Mouse (Mus musculus) neural tube, embryonic 11.5 days (tissue): Measurements from ENCODE around the gene Aasdh. TPM values are rescaled to one million over a fixed set of nuclear protein-coding genes. Genes with fewer than 3 reads are reported as not detected.

Source experiments
- ATAC-seq: fragments of 200-750 bp; cut with Nextera tagmentation; 2 replicates; pipeline ENCODE4 v1.8.0; 2017; ENCODE audit warnings: moderate number of reproducible peaks, mild to moderate bottlenecking, moderate TSS enrichment, moderate library complexity; ENCODE audit not compliant: insufficient read depth, low FRiP score, low TSS enrichment
- DNase-seq: peaks from one replicate; pipeline ENCODE4 v3.0.0-alpha.2; 2015; ENCODE audit warnings: low spot score
- H3K27ac ChIP-seq: fragments of 300-500 bp; sonication (generic); 2 replicates; pipeline ENCODE4 v1.5.1; 2014; ENCODE audit warnings: low read depth, mild to moderate bottlenecking, low read length
- H3K27me3 ChIP-seq: fragments of 300-500 bp; sonication (generic); 2 replicates; pipeline ENCODE4 v1.6.1; 2014; ENCODE audit warnings: mild to moderate bottlenecking, low read length, mixed read lengths; ENCODE audit not compliant: control insufficient read depth, insufficient read depth
- H3K36me3 ChIP-seq: fragments of 300-500 bp; sonication (generic); 2 replicates; pipeline ENCODE4 v1.6.1; 2014; ENCODE audit warnings: mild to moderate bottlenecking, low read length, moderate library complexity, mixed read lengths; ENCODE audit not compliant: control insufficient read depth, insufficient read depth
- H3K4me1 ChIP-seq: fragments of 300-500 bp; sonication (generic); 2 replicates; pipeline ENCODE4 v1.6.1; 2014; ENCODE audit warnings: low read length, mixed read lengths; ENCODE audit not compliant: control insufficient read depth, insufficient read depth
- H3K4me2 ChIP-seq: fragments of 300-500 bp; sonication (generic); 2 replicates; pipeline ENCODE4 v1.6.1; 2014; ENCODE audit warnings: low read depth, mild to moderate bottlenecking, moderate library complexity
- H3K4me3 ChIP-seq: fragments of 300-500 bp; sonication (generic); 2 replicates; pipeline ENCODE4 v1.5.1; 2014; ENCODE audit warnings: low read depth, low read length
- H3K9ac ChIP-seq: fragments of 300-500 bp; sonication (generic); 2 replicates; pipeline ENCODE4 v1.6.1; 2014; ENCODE audit warnings: mild to moderate bottlenecking, low read length
- H3K9me3 ChIP-seq: fragments of 300-500 bp; sonication (generic); 2 replicates; pipeline ENCODE4 v1.6.1; 2016; ENCODE audit warnings: low read length; ENCODE audit not compliant: control insufficient read depth
- WGBS: fragments of 180-500 bp; shearing (Covaris S2); extraction: QIAGEN DNeasy Blood & Tissue Kit; methylation state at CpG from one replicate; pipeline ENCODE4 v1.1.7; 2014; 5-methylcytosine and 5-hydroxymethylcytosine counted together
- polyA plus RNA-seq: library from polyadenylated mRNA; unstranded; fragments of >200 nt; fragmentation: Nextera tagmentation; extraction: Ambion mirVana; gene quantifications from 2 replicates; pipeline ENCODE4 v1.2.1, GENCODE M21; 2014

Aasdh gene
- polyA plus RNA-seq, 1 experiment from 2014 or later, result 14.6 TPM

DNA sequence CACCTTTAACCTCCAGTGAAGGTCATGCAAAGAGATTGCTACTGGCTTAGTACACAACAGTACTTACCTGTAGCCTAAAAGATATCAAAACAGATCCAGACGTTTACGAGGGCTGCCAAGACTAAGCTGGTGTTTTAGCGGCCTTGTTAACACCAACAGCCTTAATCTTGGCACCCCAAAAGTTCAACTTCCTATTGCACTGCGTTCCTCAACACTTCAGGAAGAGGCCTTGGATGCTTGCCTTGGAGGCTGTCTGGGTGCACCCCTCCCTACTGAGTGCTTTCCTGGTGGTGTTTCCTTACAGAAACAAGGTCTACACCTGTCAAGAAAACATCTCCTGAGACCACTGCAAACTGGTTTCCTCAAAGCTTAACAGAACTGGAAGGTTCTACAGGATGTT lies 41.8 kb upstream of the Aasdh start:
- WGBS, result 92% methylated on average over 4 of the region's 4 CpGs
- DNase-seq (no peak), ATAC-seq (no peak)
- Histone ChIP-seq H3K27me3 (no peaks in the 10 kb centered on the region), H3K9ac (no peak overlapping the region), H3K27ac (no peak overlapping the region), H3K36me3 (peaks cover 3% of the 10 kb centered on the region; the same call in 1 of the 2 replicates), H3K9me3 (no peaks in the 10 kb centered on the region), H3K4me2 (no peak overlapping the region), H3K4me1 (no peaks in the 10 kb centered on the region; the same call in 1 of the 2 replicates), H3K4me3 (no peak overlapping the region)

DNA sequence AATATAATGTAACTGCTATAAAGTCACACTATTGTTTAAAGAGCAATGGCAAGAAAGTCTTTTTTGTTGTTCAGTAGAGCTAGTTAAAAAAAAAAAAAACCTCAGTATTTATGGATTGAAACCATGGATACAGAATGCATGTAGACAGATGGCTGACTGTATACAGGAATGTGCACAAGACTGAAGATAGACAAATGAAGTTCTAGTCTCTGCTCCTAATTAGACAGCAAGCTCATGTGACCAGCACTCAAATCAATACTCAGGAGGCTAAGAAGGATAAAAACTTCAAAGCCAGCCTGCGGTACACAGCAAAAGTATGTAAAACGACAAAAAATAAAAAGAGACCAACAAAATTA lies 40.3 kb upstream of the Aasdh start:
- no peak overlapping the region for H3K9ac ChIP-seq

DNA sequence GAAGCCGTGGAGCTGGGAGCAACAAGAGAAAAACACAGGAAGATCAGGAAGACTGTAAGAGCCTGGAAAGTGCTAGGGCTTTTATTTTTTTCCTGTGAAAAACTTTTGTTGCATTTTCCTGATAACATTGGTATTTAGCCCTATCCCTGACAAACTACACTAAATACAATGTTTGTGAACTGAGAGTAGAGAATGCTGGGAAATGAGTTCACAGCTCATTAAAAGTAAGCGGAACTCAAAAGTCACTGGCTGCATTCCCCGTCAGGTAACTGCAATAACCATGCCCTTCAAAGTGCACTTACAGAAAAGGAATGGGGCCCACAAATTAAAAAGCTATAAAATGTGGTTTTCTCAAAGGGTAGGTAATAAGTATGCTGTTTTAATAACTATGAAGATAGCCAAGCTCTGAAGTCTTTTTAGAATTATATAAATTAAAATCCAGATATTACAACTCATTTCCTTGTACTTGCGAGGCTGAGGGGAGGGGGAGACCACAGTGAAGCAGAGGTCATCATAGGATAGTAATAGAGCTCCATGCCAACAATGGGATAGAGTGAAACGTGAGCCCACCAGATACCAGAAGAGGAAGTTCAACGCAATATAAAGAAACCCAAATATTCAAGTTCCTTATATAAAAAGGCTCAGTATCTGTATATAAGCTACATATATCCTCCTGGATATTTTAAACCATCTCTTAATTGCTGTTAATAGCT lies 39.8 kb upstream of the Aasdh start:
- peaks cover 3% of the 10 kb centered on the region; the same call in 1 of the 2 replicates for H3K36me3 ChIP-seq
- 82% methylated on average over 6 of the region's 6 CpGs for WGBS

More for the DNA sequence above, 40.3 kb upstream of the Aasdh start:
- Histone ChIP-seq H3K27ac (no peak overlapping the region), H3K4me2 (no peak overlapping the region), H3K4me3 (no peak overlapping the region), H3K9me3 (no peaks in the 10 kb centered on the region; the same call in 1 of the 2 replicates), H3K4me1 (no peaks in the 10 kb centered on the region; the same call in 1 of the 2 replicates), H3K27me3 (no peaks in the 10 kb centered on the region), H3K36me3 (peaks cover 3% of the 10 kb centered on the region; the same call in 1 of the 2 replicates)
- no peak for DNase-seq
- ATAC-seq, result no peak
- 97% methylated on average over 2 of the region's 2 CpGs for WGBS

DNA sequence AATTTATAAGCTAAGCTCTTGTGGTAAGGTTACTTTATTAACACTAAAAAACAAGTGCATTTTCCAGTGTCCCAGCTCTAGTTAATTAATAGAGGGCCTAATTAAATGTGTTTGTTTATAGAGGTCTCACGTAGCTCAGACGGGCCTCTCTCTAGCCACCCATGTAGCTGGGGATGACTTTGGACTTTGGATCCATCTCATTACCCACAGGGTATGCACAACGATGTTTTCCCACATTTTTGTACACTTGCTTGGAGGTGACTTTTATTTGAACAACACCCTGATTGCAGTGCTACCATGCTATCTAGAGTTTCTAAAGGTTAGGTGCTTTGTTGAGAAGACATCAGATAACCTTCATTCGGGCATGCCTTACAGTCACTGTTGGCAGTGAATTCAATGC lies 37.2 kb upstream of the Aasdh start:
- ATAC-seq (no peak), DNase-seq (no peak)
- H3K9me3 ChIP-seq, result no peaks in the 10 kb centered on the region; the same call in 1 of the 2 replicates
- H3K4me1 ChIP-seq, result no peaks in the 10 kb centered on the region
- peaks cover 7% of the 10 kb centered on the region; the same call in 1 of the 2 replicates for H3K36me3 ChIP-seq
- no peak overlapping the region for H3K9ac ChIP-seq
- no peak overlapping the region for H3K4me2 ChIP-seq
- no peaks in the 10 kb centered on the region for H3K27me3 ChIP-seq
- H3K4me3 ChIP-seq, result no peak overlapping the region
- 94% methylated on average over 4 of the region's 4 CpGs for WGBS
- no peak overlapping the region for H3K27ac ChIP-seq

More for the DNA sequence above, 39.8 kb upstream of the Aasdh start:
- H3K4me3 ChIP-seq, result no peak overlapping the region
- ATAC-seq (no peak), DNase-seq (no peak)
- no peaks in the 10 kb centered on the region; the same call in 1 of the 2 replicates for H3K9me3 ChIP-seq
- no peaks in the 10 kb centered on the region; the same call in 1 of the 2 replicates for H3K4me1 ChIP-seq
- no peak overlapping the region for H3K27ac ChIP-seq
- no peak overlapping the region for H3K9ac ChIP-seq
- no peak overlapping the region for H3K4me2 ChIP-seq
- no peaks in the 10 kb centered on the region for H3K27me3 ChIP-seq

DNA sequence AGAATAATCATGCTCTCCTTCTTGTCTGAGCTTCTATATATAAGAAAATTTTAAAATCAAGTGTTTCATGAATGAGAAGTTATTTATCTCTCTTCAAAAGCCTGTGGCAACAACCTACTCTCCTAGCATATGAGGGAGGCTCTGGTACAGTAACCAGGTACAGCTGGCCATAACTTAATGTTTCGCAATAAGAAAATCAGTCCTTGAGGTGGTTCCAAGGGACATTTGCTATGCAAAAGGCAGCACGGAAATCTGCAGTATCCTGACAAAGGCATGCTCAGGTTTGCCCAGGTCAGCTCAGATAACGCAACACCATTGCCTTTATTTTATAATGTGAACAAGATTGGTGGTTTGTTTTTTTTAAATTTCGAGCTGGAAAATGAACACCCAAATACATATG lies 36.7 kb upstream of the Aasdh start:
- Histone ChIP-seq H3K4me3 (no peak overlapping the region), H3K4me2 (no peak overlapping the region), H3K36me3 (peaks cover 4% of the 10 kb centered on the region; the same call in 1 of the 2 replicates), H3K27ac (no peak overlapping the region), H3K9me3 (no peaks in the 10 kb centered on the region; the same call in 1 of the 2 replicates), H3K9ac (no peak overlapping the region), H3K4me1 (no peaks in the 10 kb centered on the region), H3K27me3 (no peaks in the 10 kb centered on the region)
- DNase-seq, result no peak
- 94% methylated on average over 4 of the region's 4 CpGs for WGBS
- ATAC-seq, result no peak

DNA sequence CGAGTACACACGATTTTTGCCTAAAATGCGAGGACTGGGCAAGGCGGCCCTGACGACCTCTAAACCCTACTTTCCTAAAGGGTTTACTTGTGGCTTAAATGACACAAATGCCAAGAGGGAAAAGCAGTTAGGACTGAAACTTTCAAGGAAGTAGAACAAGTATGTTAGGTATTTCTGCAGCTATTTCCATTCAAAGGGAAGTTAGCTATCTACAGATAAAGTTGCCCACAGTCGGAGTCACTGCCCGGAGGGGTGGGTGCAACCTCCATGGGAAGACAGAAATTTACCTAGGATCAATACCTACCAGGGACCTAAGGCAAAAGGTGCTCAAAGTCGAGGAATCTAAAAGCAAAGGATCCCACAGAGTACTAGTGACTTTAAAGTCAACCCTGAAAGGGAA lies 34.4 kb upstream of the Aasdh start:
- Histone ChIP-seq H3K27ac (no peak overlapping the region), H3K4me1 (no peaks in the 10 kb centered on the region), H3K4me3 (no peak overlapping the region), H3K36me3 (peaks cover 4% of the 10 kb centered on the region; the same call in 1 of the 2 replicates), H3K9me3 (no peaks in the 10 kb centered on the region; the same call in 1 of the 2 replicates), H3K27me3 (no peaks in the 10 kb centered on the region), H3K4me2 (no peak overlapping the region), H3K9ac (no peak overlapping the region)
- DNase-seq, result no peak
- 98% methylated on average over 8 of the region's 8 CpGs for WGBS
- ATAC-seq, result no peak

DNA sequence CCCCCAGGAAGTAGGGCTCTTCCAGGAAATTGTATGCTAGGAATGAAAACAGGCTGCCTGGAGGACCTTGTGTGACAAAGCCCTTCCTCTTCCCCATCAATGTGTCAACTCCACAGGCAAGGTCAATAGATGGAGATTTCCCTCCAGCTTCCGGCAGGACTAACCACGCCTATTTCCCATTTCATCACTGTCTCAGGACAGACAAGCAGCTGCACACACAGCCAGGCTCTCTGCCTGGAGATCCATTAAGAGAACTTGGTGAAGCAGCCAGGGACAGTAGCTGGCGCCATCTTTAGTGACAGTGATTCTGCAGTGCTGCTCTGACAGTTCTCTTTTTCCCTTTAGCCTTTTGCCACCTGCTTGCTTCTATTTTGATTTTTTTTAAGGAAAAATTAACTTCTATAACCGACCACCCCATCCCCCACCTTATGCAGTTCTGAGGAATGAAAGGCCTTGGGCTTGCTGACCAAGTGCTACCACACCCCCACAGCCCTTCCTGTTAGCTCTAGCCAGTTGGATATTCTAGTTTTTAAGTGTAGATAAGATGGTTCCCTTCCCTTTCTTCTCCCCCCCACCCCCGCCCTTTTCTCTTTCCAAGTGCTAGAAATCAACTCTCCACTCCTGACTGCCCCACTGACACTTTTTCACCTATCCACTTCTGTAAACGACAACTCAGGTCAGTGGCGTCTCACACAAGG lies 24.0 kb upstream of the Aasdh start:
- Histone ChIP-seq H3K9me3 (no peaks in the 10 kb centered on the region), H3K36me3 (peaks cover 8% of the 10 kb centered on the region), H3K9ac (no peak overlapping the region), H3K4me1 (no peaks in the 10 kb centered on the region), H3K4me2 (no peak overlapping the region), H3K4me3 (no peak overlapping the region), H3K27ac (no peak overlapping the region), H3K27me3 (no peaks in the 10 kb centered on the region)
- ATAC-seq (no peak), DNase-seq (no peak)
- 81% methylated on average over 7 of the region's 7 CpGs for WGBS

DNA sequence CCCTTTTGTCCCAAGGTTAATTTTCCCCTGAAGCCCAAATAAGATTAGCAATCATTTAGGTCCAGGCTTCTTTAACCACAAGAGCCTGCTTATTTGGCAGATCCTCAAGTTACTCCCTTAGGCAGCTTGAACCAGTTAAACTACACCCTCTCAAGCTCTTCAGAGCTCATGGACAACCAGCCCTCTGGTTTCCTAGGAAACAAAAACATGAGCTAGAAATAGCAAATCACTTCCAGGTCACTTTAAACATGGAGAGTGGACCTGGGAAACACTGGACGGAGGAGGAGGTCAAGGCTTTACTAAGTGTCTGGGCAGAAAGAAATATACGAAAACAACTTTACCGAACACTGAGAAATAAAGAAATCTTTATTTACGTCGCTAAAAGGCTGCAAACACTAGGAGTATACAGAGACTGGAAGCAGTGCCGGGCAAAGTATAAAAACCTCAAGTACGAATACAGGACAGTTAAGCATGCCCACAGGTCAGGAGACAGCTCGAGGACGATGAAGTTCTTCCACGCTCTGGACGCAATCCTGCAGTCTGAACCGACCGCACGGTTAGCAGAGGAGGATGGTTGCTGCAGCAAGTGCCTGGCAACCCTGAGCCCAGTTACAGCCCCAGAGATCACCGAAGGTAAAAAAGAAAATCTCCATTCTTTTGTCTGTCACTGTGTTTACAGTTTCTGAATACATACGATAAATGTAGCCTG lies 23.0 kb upstream of the Aasdh start:
- Histone ChIP-seq H3K4me1 (no peaks in the 10 kb centered on the region), H3K4me2 (no peak overlapping the region), H3K9me3 (no peaks in the 10 kb centered on the region), H3K9ac (no peak overlapping the region), H3K36me3 (peaks cover 9% of the 10 kb centered on the region), H3K27ac (no peak overlapping the region), H3K4me3 (no peak overlapping the region), H3K27me3 (no peaks in the 10 kb centered on the region)
- 92% methylated on average over 16 of the region's 16 CpGs for WGBS
- ATAC-seq, result no peak
- DNase-seq, result no peak
